Mouse (Mus musculus): Measurements from ENCODE around the gene Hmgcl. TPM values are rescaled to one million over a fixed set of nuclear protein-coding genes. Genes with fewer than 3 reads are reported as not detected.
A peak's percentile ranks its signal among the peaks of the same experiment; 100 is the strongest.
"Not testable (repeated sequence)": the region's sequence is repeated elsewhere in the genome, so short reads cannot be mapped to it uniquely, and the experiment has no call there.

Gene Hmgcl
- polyA plus RNA-seq, 1 experiment = 43.5 TPM

DNA sequence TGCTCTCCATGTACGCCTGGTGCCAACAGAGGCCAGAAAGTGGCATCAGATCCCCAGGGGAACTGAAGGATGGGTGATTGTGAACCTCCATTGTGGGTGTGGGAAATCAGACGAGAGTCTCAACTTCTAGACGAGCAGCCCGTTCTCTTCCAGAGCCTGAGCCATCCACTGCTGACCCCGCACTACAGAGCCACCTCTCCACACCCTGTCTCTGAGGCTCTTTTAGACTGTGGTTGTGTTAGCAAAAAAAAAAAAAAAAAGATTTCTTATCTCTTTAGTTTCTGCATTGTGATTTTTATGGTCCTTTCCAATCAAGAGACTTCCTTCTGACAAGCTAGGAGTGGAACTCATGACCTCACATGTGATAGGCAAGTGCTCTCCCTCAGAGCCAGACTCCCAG is 16.8 kb upstream of the Hmgcl start:
- TF ChIP-seq POLR2A (IDR thresholded peaks at IDR 0.05; ENCODE audit: borderline replicate concordance, extremely low read depth, insufficient read depth, insufficient read length, poor library complexity, severe bottlenecking) (no peak), CTCF (IDR thresholded peaks at IDR 0.05; ENCODE audit: borderline replicate concordance, extremely low read depth, insufficient read depth, insufficient read length) (no peak)

DNA sequence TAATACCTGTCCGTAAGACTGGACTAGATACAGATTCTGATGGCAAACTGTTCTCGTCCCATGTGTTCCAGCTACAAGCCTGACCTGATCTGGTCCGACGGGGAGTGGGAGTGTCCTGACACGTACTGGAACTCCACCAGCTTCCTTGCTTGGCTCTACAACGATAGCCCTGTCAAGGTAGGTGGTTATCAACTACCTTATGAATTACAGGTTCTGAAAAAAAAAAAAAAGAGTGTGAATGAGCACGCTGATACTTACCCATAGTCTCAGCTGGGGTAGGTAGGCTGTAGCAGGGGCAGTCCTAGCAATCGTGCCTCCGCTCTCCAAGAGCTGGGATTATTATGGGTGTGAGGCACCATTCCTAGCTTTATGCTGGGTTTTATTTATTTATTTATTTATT is 16.4 kb upstream of the Hmgcl start:
- TF ChIP-seq CTCF (IDR thresholded peaks at IDR 0.05; ENCODE audit: borderline replicate concordance, extremely low read depth, insufficient read depth, insufficient read length) = no peak
- TF ChIP-seq POLR2A (IDR thresholded peaks at IDR 0.05; ENCODE audit: borderline replicate concordance, extremely low read depth, insufficient read depth, insufficient read length, poor library complexity, severe bottlenecking) = no peak

More for the DNA sequence above, 16.8 kb upstream of the Hmgcl start:
- DNase-seq (ENCODE audit: low read depth) = no peak

DNA sequence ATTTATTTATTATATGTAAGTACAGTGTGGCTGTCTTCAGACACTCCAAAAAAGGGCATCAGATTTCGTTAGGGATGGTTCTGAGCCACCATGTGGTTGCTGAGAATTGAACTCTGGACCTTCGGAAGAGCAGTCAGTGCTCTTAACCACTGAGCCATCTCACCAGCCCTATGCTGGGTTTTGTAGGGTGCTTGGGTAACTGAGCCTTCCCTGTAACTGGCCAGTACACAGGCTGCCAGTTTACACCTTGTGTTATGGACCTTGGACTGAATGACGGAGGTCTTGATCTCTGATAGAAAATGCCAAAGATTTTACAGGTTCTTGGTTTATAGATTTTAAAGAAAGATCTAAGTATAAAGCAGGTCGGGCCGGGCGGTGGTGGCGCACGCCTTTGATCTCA is 16.0 kb upstream of the Hmgcl start:
- no peak for TF ChIP-seq CTCF (IDR thresholded peaks at IDR 0.05; ENCODE audit: borderline replicate concordance, extremely low read depth, insufficient read depth, insufficient read length)
- no peak for TF ChIP-seq POLR2A (IDR thresholded peaks at IDR 0.05; ENCODE audit: borderline replicate concordance, extremely low read depth, insufficient read depth, insufficient read length, poor library complexity, severe bottlenecking)
- DNase-seq (ENCODE audit: low read depth) = no peak

More for the DNA sequence above, 16.4 kb upstream of the Hmgcl start:
- no peak for DNase-seq (ENCODE audit: low read depth)

DNA sequence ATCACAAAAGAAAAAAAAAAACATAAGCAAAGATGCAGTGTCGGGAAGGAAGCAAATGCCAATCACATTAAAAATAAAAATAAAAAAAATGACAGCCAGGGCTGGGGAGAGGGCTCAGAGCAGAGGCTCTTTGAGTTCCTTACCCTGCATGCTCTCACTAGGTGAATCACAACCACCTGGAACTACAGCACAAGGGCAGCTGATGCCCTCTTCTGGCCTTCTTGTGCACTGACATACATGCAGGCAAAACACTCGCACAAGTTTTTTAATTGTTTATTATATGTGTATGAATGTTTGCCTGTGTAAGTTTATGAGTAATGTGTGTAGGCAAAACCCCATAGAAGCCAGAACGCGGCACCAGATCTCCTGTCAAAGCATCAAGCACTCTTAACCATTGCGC is 14.4 kb upstream of the Hmgcl start:
- TF ChIP-seq POLR2A (IDR thresholded peaks at IDR 0.05; ENCODE audit: borderline replicate concordance, extremely low read depth, insufficient read depth, insufficient read length, poor library complexity, severe bottlenecking) = no peak
- TF ChIP-seq CTCF (IDR thresholded peaks at IDR 0.05; ENCODE audit: borderline replicate concordance, extremely low read depth, insufficient read depth, insufficient read length) = peak; percentile 64; the same call in 1 of the 2 replicates
- peak; percentile 55 for DNase-seq (ENCODE audit: low read depth)

DNA sequence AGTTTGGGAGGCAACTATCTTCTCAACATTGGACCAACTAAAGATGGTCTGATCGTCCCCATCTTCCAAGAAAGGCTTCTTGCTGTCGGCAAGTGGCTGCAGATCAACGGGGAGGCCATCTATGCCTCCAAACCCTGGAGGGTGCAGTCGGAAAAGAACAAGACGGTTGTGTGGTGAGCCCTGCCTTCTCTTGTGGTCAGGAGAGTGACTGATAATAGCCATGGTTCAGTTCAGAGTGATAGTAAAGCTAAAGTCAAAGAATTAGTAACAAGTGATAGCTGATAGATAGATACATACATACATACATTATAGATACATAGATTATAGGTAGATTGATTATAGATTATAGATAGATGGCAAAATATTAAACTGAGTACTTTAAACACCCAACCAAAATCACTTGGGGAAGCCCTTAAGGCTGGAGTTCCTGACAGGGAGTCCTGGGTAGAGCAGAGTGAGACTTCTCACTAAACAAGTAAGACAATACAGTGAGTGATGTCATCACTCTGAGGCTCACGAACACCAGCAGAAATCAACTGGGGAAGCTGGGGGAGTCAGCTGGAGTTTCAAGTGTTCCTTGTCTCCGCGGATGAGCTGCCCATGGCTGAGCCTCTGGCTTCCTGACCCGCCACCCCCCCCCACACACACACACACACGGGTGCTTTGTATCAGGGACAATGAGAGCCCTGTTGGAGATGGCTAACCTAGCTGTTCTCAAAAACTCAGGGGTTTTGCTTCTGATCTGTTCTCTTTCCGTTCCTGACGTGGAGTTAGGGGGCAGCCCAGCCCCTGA is 11.3 kb upstream of the Hmgcl start:
- TF ChIP-seq CTCF (IDR thresholded peaks at IDR 0.05; ENCODE audit: borderline replicate concordance, extremely low read depth, insufficient read depth, insufficient read length) (no peak), POLR2A (IDR thresholded peaks at IDR 0.05; ENCODE audit: borderline replicate concordance, extremely low read depth, insufficient read depth, insufficient read length, poor library complexity, severe bottlenecking) (no peak)
- no peak for DNase-seq (ENCODE audit: low read depth)

DNA sequence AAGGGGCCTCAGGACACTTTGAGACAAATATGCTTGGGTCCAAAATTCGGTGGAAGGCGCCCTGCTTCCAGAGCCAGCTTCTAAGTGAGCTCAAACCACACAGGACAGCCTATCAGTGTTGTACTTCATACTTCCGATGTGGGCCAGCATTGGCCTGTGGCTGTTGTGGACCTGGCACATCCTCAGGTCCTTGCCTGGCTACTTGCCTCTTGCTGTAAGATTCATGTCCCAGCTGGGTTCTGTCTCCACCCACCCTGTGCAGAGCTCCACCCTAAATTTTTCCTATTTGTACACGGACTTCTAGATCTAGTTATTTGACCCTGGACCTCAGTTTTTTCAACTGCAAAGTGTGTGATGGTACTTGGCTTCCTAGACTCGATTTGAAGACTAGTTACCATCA is 10.7 kb upstream of the Hmgcl start:
- TF ChIP-seq CTCF (IDR thresholded peaks at IDR 0.05; ENCODE audit: borderline replicate concordance, extremely low read depth, insufficient read depth, insufficient read length) (no peak), POLR2A (IDR thresholded peaks at IDR 0.05; ENCODE audit: borderline replicate concordance, extremely low read depth, insufficient read depth, insufficient read length, poor library complexity, severe bottlenecking) (no peak)
- DNase-seq (ENCODE audit: low read depth) = no peak

DNA sequence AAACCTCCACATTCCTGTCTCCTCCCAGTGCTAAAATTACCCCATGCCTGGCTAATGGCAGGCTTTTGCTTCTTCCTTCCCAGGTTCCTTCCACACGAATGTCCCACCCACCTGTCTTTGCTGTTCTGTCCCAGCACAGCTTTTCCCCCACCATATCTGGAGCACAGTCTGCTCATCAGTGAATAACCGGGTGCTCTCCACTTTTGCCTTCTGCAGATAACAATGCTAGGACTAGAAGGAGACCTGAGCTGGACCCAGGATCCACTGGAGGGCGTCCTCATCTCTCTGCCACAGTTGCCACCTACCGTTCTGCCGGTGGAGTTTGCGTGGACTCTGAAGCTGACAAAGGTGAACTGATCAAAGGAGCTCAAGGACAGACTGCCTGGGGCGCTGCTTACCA is 7.4 kb upstream of the Hmgcl start:
- TF ChIP-seq POLR2A (IDR thresholded peaks at IDR 0.05; ENCODE audit: borderline replicate concordance, extremely low read depth, insufficient read depth, insufficient read length, poor library complexity, severe bottlenecking) (no peak), CTCF (IDR thresholded peaks at IDR 0.05; ENCODE audit: borderline replicate concordance, extremely low read depth, insufficient read depth, insufficient read length) (no peak)
- no peak for DNase-seq (ENCODE audit: low read depth)

DNA sequence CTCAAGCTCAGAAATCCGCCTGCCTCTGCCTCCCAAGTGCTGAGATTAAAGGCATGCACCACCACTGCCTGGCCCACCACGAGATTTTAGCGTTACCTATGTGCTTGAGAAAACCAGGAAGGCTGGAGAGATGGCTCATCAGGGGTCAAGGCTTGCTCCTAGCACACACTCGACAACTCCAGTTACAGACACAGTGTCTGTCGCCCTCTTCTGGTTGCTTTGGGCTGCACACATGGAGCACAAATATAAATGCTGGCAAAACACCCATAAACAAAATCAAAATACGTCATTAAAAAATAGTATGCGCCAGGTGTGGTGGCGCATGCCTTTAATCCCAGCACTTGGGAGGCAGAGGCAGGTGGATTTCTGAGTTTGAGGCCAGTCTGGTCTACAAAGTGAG is 5.2 kb upstream of the Hmgcl start:
- not testable (repeated sequence) for DNase-seq (ENCODE audit: low read depth)
- peak; percentile 34; the same call in 1 of the 2 replicates for TF ChIP-seq CTCF (IDR thresholded peaks at IDR 0.05; ENCODE audit: borderline replicate concordance, extremely low read depth, insufficient read depth, insufficient read length)

DNA sequence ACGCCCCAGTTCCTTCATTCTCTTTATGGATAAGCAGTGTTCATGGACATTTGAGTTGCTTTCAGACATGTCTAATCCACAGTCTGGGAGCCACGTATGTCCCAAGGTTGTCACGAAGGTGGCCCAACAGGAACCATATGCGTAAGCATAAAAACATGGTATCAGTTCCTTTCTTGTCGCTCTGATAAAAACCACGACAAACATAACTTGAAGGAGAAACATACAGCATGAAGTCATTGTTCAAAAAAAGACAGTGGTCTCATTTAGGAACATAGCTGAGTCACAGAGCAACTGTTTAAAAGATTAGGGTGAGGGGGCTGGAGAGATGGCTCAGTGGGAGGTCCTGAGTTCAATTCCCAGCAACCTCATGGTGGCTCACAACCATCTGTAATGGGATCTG is 4.1 kb upstream of the Hmgcl start:
- TF ChIP-seq CTCF (IDR thresholded peaks at IDR 0.05; ENCODE audit: borderline replicate concordance, extremely low read depth, insufficient read depth, insufficient read length) (no peak), POLR2A (IDR thresholded peaks at IDR 0.05; ENCODE audit: borderline replicate concordance, extremely low read depth, insufficient read depth, insufficient read length, poor library complexity, severe bottlenecking) (no peak)
- no peak for DNase-seq (ENCODE audit: low read depth)

DNA sequence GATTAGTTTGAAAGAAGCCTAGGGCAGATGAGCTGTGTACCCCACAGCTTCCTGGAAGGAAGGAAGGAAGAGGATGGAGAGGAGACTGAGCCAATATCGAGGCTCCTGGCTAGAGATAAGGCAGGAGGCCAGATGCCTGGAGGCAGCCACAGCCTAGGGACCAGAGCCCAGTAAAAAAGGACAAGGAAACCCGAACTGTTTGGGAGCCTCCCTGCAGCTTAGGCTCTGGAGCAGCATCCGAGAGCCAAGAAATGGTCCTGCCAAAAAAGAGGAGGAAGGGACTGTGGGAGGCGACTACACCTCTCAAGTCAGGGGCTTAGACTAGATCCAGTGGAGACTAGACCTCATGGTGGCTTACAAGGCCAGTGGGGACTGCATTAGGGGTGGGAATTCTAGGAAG is 2.9 kb upstream of the Hmgcl start:
- TF ChIP-seq CTCF (IDR thresholded peaks at IDR 0.05; ENCODE audit: borderline replicate concordance, extremely low read depth, insufficient read depth, insufficient read length) = no peak

DNA sequence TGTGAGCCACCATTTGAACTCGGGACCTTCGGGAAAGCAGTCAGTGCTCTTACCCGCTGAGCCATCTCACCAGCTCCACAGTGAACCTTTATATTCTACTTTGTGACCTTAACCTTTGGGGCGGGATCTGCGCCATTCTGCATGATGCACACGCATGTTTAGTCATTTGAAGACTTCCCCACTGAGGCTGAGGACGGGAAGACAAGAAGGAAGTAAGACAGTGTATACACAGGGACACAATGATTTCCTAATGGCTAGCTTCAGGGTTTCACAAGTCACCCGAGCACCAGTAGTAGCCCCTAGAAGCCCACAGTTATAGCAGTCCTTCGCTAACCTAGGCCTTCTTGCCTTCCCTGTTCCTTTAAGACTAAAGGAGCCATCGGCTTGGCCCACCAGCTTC is 542 bp upstream of the Hmgcl start:
- no peak for TF ChIP-seq POLR2A (IDR thresholded peaks at IDR 0.05; ENCODE audit: borderline replicate concordance, extremely low read depth, insufficient read depth, insufficient read length, poor library complexity, severe bottlenecking)
- TF ChIP-seq CTCF (IDR thresholded peaks at IDR 0.05; ENCODE audit: borderline replicate concordance, extremely low read depth, insufficient read depth, insufficient read length) = no peak
- no peak for DNase-seq (ENCODE audit: low read depth)

More for the DNA sequence above, 2.9 kb upstream of the Hmgcl start:
- DNase-seq (ENCODE audit: low read depth) = no peak

DNA sequence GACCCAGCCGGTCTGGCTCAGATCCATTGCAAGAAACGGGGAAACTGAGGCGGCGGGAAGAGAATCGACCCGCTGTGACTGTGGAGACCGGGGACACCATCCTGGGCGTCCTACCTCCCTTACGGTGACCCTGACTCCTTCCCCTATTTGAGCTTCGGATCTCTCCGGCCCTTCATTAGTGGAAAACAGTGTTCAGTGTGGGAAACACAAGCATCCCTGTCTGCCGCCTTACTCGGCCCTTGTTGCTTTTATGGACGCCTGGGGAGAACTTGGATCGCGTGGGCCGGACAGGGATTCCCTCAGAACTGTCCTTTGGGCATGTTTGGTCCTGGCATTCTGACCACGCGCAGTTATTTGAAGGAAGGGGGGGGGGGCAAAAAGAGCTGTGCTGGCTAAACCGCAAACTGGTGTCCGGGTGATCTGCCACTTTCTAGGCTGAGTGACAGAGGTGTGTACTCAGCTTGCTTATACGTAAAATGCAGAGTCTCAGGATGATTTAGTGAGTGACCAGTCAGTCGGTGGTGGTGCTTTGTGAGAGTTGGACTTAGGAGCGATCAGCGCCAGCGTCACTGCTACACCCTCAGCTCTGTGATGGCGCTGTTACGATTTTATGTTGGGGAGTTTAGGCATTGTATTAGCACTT is 532 bp downstream of the Hmgcl start:
- TF ChIP-seq POLR2A (IDR thresholded peaks at IDR 0.05; ENCODE audit: borderline replicate concordance, extremely low read depth, insufficient read depth, insufficient read length, poor library complexity, severe bottlenecking) (no peak), CTCF (IDR thresholded peaks at IDR 0.05; ENCODE audit: borderline replicate concordance, extremely low read depth, insufficient read depth, insufficient read length) (no peak)
- DNase-seq (ENCODE audit: low read depth) = peak; percentile 38

Data from brain, embryonic 14.5 days (tissue).